In genomic region chr16:24334389-24334788, GRCm38 (mm10) we compare ENCODE assay signal across 20 mouse cellular contexts.
"Had no signal": no experiment of that assay in that cellular context is flagged by ENCODE, and none has a peak within 500 bp of the region (broad histone marks: within the 10 kb centered on the region; RNA-seq: fewer than 3 reads in every experiment).

No protein-coding gene starts in this region.

- ATAC-seq: liver, postnatal 0 days; lung, postnatal 0 days; midbrain, embryonic 15.5 days had no signal

- H3K9ac ChIP-seq: limb, embryonic 12.5 days; liver, embryonic 14.5 days; liver, postnatal 0 days; lung, embryonic 14.5 days; midbrain, embryonic 12.5 days; midbrain, embryonic 15.5 days; neural tube, embryonic 13.5 days had no signal

- H3K27ac ChIP-seq: left cerebral cortex, adult 2 months; limb, embryonic 12.5 days; liver, embryonic 14.5 days; macrophage; midbrain, embryonic 12.5 days; midbrain, embryonic 15.5 days; neural tube, embryonic 13.5 days; stomach, postnatal 0 days had no signal

- H3K36me3 ChIP-seq: limb, embryonic 12.5 days; midbrain, embryonic 12.5 days; midbrain, embryonic 15.5 days; neural tube, embryonic 13.5 days had no signal

- H3K4me1 ChIP-seq: midbrain, embryonic 12.5 days; midbrain, embryonic 15.5 days; neural tube, embryonic 13.5 days had no signal

- H3K27me3 ChIP-seq: limb, embryonic 12.5 days; midbrain, embryonic 12.5 days; midbrain, embryonic 15.5 days; neural tube, embryonic 13.5 days had no signal

- H3K4me2 ChIP-seq: limb, embryonic 12.5 days; lung, embryonic 14.5 days; midbrain, embryonic 12.5 days; midbrain, embryonic 15.5 days; neural tube, embryonic 13.5 days had no signal

- DNase-seq: kidney, adult 18-20 months; kidney, adult 9 months; kidney, postnatal 14 days; kidney, postnatal 4 days; layer of hippocampus, postnatal 36 days; liver; liver, postnatal 0 days; lung, embryonic 14.5 days; retina, postnatal 1 day; thymus, adult 2 months; thymus, postnatal 14 days had no signal

- H3K9me3 ChIP-seq: limb, embryonic 12.5 days; midbrain, embryonic 12.5 days; midbrain, embryonic 15.5 days; neural tube, embryonic 13.5 days had no signal

- H3K4me3 ChIP-seq: left cerebral cortex, adult 2 months; limb, embryonic 12.5 days; midbrain, embryonic 12.5 days; midbrain, embryonic 15.5 days; neural tube, embryonic 13.5 days had no signal
